Mouse (Mus musculus): ENCODE measurements around the gene Enpp7. TPM values are rescaled to one million over a fixed set of nuclear protein-coding genes. Genes with fewer than 3 reads are reported as not detected.

Enpp7 gene
- polyA plus RNA-seq, 1 experiment from 2014 or later, result not detected

GRCm38 (mm10) chr11:119022895-119023615 lies 35.1 kb downstream of the Enpp7 start, which contains the start of gene Cbx2:
Cbx2 (plus strand) TSS chr11:119022962.
- Histone ChIP-seq H3K27ac (peak within 1 kb of the TSS; percentile 94), H3K9ac (peak within 1 kb of the TSS; percentile 98), H3K27me3 (peaks cover 14% of the 10 kb centered on the region), H3K4me1 (peaks cover 44% of the 10 kb centered on the region), H3K4me3 (peak within 1 kb of the TSS; percentile 97), H3K9me3 (replicated peaks) (no peaks in the 10 kb centered on the region), H3K4me2 (replicated peaks) (peak within 1 kb of the TSS; percentile 96), H3K36me3 (peaks cover 21% of the 10 kb centered on the region)
- ATAC-seq (ENCODE audit: low FRiP score), result peak; percentile 88
- WGBS, result under 1% methylated on average over 95 of the region's 99 CpGs

- no peaks in the 10 kb centered on the region for H3K9me3 ChIP-seq (replicated peaks)
- peak overlapping the region; percentile 98 for H3K9ac ChIP-seq
- ATAC-seq (ENCODE audit: low FRiP score), result peak; percentile 28
- WGBS, result 1% methylated on average over 15 of the region's 15 CpGs
- peak overlapping the region; percentile 97 for H3K4me3 ChIP-seq
- peak overlapping the region; percentile 94 for H3K27ac ChIP-seq
- peaks cover 14% of the 10 kb centered on the region for H3K27me3 ChIP-seq
- H3K36me3 ChIP-seq, result peaks cover 27% of the 10 kb centered on the region
- peak overlapping the region; percentile 96 for H3K4me2 ChIP-seq (replicated peaks)
- peaks cover 48% of the 10 kb centered on the region for H3K4me1 ChIP-seq
These were observed 35.6 kb downstream of the Enpp7 start for GRCm38 (mm10) chr11:119023616-119023980.

GRCm38 (mm10) chr11:119024260-119024659 lies 36.3 kb downstream of the Enpp7 start:
- Histone ChIP-seq H3K9ac (peak overlapping the region; percentile 98), H3K4me3 (peak overlapping the region; percentile 97), H3K4me1 (peaks cover 50% of the 10 kb centered on the region), H3K27me3 (peaks cover 14% of the 10 kb centered on the region), H3K9me3 (replicated peaks) (no peaks in the 10 kb centered on the region), H3K27ac (peak overlapping the region; percentile 94), H3K4me2 (replicated peaks) (peak overlapping the region; percentile 96), H3K36me3 (peaks cover 33% of the 10 kb centered on the region)
- no peak for ATAC-seq (ENCODE audit: low FRiP score)
- 8% methylated on average over 7 of the region's 7 CpGs for WGBS

DNA sequence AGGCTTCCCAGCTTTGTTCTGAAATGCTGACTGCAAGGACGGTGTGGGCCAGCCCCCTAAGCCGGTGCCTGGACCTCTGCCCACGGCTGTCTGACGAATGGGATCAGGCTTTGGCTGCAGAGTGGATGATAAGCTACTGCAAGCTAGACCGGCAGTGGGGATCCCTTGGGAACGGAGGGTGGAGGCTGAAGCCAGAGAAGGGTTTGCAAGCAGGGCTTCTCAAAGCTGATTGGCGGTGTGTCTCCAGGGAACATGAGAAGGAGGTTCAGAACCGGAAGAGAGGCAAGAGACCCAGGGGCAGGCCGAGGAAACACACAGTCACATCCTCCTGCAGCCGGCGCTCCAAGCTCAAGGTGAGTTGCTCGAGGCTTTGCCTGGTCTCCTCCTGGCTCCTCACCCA lies 38.2 kb downstream of the Enpp7 start:
- H3K36me3 ChIP-seq, result peaks cover 51% of the 10 kb centered on the region
- H3K9me3 ChIP-seq (replicated peaks), result no peaks in the 10 kb centered on the region
- no peak for ATAC-seq (ENCODE audit: low FRiP score)
- H3K27ac ChIP-seq, result 0 out of 2 replicates have a peak overlapping the region, but pooled peaks have one; percentile 17
- peak overlapping the region; percentile 8; the same call in 1 of the 2 replicates for H3K4me3 ChIP-seq
- H3K4me1 ChIP-seq, result peaks cover 50% of the 10 kb centered on the region
- H3K4me2 ChIP-seq (replicated peaks), result peak overlapping the region; percentile 96
- peak overlapping the region; percentile 98 for H3K9ac ChIP-seq
- H3K27me3 ChIP-seq, result peaks cover under 1% of the 10 kb centered on the region; the same call in 1 of the 2 replicates
- 48% methylated on average over 12 of the region's 12 CpGs for WGBS

DNA sequence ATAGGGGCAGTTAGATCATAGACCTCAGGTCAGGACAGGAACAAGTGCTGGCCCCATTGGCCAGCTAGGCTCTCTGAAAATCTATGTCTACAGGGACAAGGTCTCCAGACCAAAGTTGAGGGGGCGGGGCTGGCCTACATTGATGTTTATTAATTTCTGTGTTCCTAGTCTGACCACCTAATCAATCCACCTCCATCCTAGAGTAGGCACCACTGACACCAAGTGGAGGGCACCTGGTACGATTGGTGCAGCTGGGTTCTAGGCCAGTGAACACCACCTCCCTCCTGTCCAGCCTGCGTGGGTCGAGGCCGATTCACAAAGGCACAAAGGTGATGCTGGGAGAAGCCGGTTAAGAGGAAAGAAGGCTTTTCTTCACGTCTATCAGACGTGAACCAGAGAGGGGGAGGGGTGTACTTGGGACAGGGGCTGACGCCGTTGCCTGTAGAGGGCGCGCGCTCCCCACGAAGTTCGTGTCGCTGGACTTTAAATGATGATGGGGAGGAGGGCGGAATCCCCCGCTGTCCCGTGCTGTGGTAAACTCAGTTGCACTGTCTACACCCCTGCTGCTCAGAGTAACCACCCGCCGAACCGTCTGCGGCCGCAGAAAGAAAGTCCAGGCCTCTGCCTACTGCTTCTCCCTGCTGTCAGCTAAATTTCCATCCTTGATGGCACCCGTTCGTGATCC lies 46.0 kb downstream of the Enpp7 start:
- H3K27ac ChIP-seq, result no peak overlapping the region
- H3K4me1 ChIP-seq, result peaks cover 46% of the 10 kb centered on the region
- H3K9me3 ChIP-seq (replicated peaks), result no peaks in the 10 kb centered on the region
- WGBS, result under 1% methylated on average over 26 of the region's 26 CpGs
- peak; percentile 49; the same call in 1 of the 2 replicates for ATAC-seq (ENCODE audit: low FRiP score)
- peak overlapping the region; percentile 47 for H3K4me2 ChIP-seq (replicated peaks)
- H3K27me3 ChIP-seq, result peaks cover 53% of the 10 kb centered on the region
- H3K4me3 ChIP-seq, result peak overlapping the region; percentile 21
- 0 out of 2 replicates have a peak overlapping the region, but pooled peaks have one; percentile 4 for H3K9ac ChIP-seq
- H3K36me3 ChIP-seq, result peaks cover 26% of the 10 kb centered on the region

GRCm38 (mm10) chr11:119034635-119035034 lies 46.6 kb downstream of the Enpp7 start:
- no peak for ATAC-seq (ENCODE audit: low FRiP score)
- Histone ChIP-seq H3K4me2 (replicated peaks) (peak overlapping the region; percentile 47), H3K4me1 (peaks cover 52% of the 10 kb centered on the region), H3K4me3 (peak overlapping the region; percentile 21), H3K36me3 (peaks cover 22% of the 10 kb centered on the region), H3K9me3 (replicated peaks) (no peaks in the 10 kb centered on the region), H3K27me3 (peaks cover 59% of the 10 kb centered on the region), H3K27ac (no peak overlapping the region), H3K9ac (no peak overlapping the region; the same call in 1 of the 2 replicates)
- WGBS, result under 1% methylated on average over 19 of the region's 19 CpGs

DNA sequence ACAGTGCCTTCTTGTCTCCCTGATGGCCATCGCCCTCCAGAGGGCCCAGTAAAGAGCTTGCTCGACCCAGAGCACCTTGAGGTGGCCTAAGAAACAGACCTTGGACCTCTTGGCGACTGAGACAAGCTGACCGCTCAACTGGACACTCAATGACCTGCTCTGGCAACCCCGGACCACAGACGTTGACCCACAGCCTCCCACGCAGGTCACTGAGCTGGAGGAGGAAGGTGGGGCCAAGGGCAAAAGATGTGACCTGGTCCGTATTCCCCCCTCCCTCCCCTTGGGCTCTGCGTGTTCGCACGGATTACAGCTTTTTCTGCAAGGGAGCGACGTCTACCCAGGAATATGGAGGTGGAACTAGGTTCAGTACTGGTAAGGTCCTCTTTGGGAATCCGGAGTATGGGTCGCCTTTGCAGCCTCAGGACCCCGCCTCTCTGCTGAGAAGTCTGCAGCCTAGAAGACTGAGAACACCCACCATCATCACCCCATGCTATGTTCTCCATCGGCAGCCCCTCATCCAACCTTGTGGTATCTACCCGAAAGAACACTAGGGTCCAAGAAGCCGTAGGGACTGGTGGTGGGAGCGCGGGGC lies 47.2 kb downstream of the Enpp7 start:
- Histone ChIP-seq H3K9ac (no peak overlapping the region; the same call in 1 of the 2 replicates), H3K27ac (no peak overlapping the region), H3K27me3 (peaks cover 61% of the 10 kb centered on the region), H3K4me2 (replicated peaks) (peak overlapping the region; percentile 26; the same call in 1 of the 2 replicates), H3K36me3 (peaks cover 16% of the 10 kb centered on the region), H3K4me1 (peaks cover 58% of the 10 kb centered on the region), H3K9me3 (replicated peaks) (no peaks in the 10 kb centered on the region), H3K4me3 (peak overlapping the region; percentile 4; the same call in 1 of the 2 replicates)
- no peak for ATAC-seq (ENCODE audit: low FRiP score)
- under 1% methylated on average over 21 of the region's 21 CpGs for WGBS

GRCm38 (mm10) chr11:119035686-119036165 lies 47.7 kb downstream of the Enpp7 start:
- Histone ChIP-seq H3K27ac (no peak overlapping the region), H3K27me3 (peaks cover 61% of the 10 kb centered on the region), H3K9ac (no peak overlapping the region; the same call in 1 of the 2 replicates), H3K4me2 (replicated peaks) (peak overlapping the region; percentile 26; the same call in 1 of the 2 replicates), H3K9me3 (replicated peaks) (no peaks in the 10 kb centered on the region), H3K36me3 (peaks cover 11% of the 10 kb centered on the region), H3K4me1 (peaks cover 59% of the 10 kb centered on the region), H3K4me3 (peak overlapping the region; percentile 4; the same call in 1 of the 2 replicates)
- WGBS, result under 1% methylated on average over 21 of the region's 21 CpGs
- ATAC-seq (ENCODE audit: low FRiP score), result no peak

- Histone ChIP-seq H3K27me3 (peaks cover 62% of the 10 kb centered on the region), H3K9me3 (replicated peaks) (no peaks in the 10 kb centered on the region), H3K36me3 (peaks cover 8% of the 10 kb centered on the region; the same call in 1 of the 2 replicates), H3K27ac (no peak overlapping the region), H3K4me3 (no peak overlapping the region), H3K4me2 (replicated peaks) (no peak overlapping the region), H3K4me1 (peaks cover 59% of the 10 kb centered on the region), H3K9ac (peak overlapping the region; percentile 27)
- no peak for ATAC-seq (ENCODE audit: low FRiP score)
- WGBS, result 1% methylated on average over 15 of the region's 15 CpGs
These were observed 48.5 kb downstream of the Enpp7 start for GRCm38 (mm10) chr11:119036447-119036846.

DNA sequence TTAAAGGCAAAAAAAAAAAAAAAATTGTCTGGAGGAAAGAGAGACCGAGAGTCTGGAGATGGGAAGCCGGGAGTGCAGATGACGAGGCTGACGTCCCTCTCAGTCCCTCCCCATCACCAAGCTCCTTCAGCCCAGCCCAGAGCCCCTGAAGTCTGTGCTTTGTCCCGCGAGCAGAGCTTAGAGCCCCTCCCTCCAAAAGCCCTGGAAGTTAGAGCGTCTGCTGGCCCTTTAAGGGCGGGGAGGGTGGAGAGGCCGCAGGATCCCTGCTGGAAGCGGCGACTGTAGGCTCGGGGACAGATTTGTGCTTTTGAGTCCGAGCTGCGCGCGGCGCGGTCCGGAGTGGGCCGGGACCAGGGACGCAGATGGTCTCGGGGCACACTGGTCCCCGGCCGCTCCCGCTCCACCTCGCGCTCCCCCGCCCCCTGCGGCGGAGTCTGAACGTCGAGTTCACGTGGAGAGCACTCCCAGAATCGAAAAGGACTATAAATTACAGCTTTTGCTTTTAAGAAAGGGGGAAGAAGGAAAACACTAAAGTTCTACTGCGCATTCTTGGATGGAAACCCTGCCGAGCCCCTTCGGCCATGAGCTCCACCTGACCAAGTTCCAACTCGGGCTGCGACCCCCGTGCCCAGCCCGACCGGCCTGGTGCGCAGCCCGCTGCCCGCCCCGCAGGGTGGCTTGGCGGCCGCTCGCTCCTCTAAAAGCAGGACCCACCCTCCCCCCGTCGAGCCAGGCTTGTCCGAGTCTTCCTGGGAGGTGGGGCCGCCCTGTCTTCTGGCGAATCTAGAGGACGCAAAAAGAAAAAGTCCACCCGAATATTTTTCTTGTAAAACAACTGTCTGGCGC lies 49.2 kb downstream of the Enpp7 start:
- H3K27ac ChIP-seq, result no peak overlapping the region
- H3K9ac ChIP-seq, result peak overlapping the region; percentile 57
- ATAC-seq (ENCODE audit: low FRiP score), result no peak
- H3K4me2 ChIP-seq (replicated peaks), result peak overlapping the region; percentile 73
- peaks cover 69% of the 10 kb centered on the region for H3K27me3 ChIP-seq
- H3K4me3 ChIP-seq, result peak overlapping the region; percentile 40
- H3K36me3 ChIP-seq, result peaks cover 8% of the 10 kb centered on the region; the same call in 1 of the 2 replicates
- no peaks in the 10 kb centered on the region for H3K9me3 ChIP-seq (replicated peaks)
- WGBS, result under 1% methylated on average over 57 of the region's 57 CpGs
- peaks cover 66% of the 10 kb centered on the region for H3K4me1 ChIP-seq

GRCm38 (mm10) chr11:119037780-119038401 lies 49.9 kb downstream of the Enpp7 start:
- Histone ChIP-seq H3K4me3 (peak overlapping the region; percentile 40), H3K27me3 (peaks cover 75% of the 10 kb centered on the region), H3K9ac (no peak overlapping the region; the same call in 1 of the 2 replicates), H3K4me1 (peaks cover 71% of the 10 kb centered on the region), H3K9me3 (replicated peaks) (no peaks in the 10 kb centered on the region), H3K27ac (no peak overlapping the region), H3K36me3 (peaks cover 8% of the 10 kb centered on the region; the same call in 1 of the 2 replicates), H3K4me2 (replicated peaks) (peak overlapping the region; percentile 73)
- 3% methylated on average over 18 of the region's 18 CpGs for WGBS
- ATAC-seq (ENCODE audit: low FRiP score), result no peak
